Mouse (Mus musculus): Measurements from ENCODE around the gene Epx.
A peak's percentile ranks its signal among the peaks of the same experiment; 100 is the strongest.

Gene Epx

GRCm38 (mm10) chr11:87875436-87875835 lies at the start of gene Epx:
Gene Epx, minus strand, starts transcription at chr11:87875536.
- DNase-seq (ENCODE audit: low read depth), result no peak

GRCm38 (mm10) chr11:87920966-87921365 lies 45.6 kb upstream of the Epx start, which contains the start of gene Olfr464:
Gene Olfr464, minus strand, starts transcription at chr11:87920967.
- DNase-seq (ENCODE audit: low read depth), result peak; percentile 23

GRCm38 (mm10) chr11:87920301-87920700 lies 45.0 kb upstream of the Epx start:
- DNase-seq (ENCODE audit: low read depth), result no peak

GRCm38 (mm10) chr11:87916005-87916404 lies 40.7 kb upstream of the Epx start:
- no peak for DNase-seq (ENCODE audit: low read depth)

- DNase-seq (ENCODE audit: low read depth), result no peak
These were observed 29.0 kb upstream of the Epx start for GRCm38 (mm10) chr11:87904331-87904730.

GRCm38 (mm10) chr11:87897287-87897686 lies 22.0 kb upstream of the Epx start, which contains the start of gene Olfr463:
Gene Olfr463, minus strand, starts transcription at chr11:87897387.
- no peak for DNase-seq (ENCODE audit: low read depth)

- DNase-seq (ENCODE audit: low read depth), result no peak
These were observed 16.8 kb upstream of the Epx start, which contains the start of gene Olfr462 for GRCm38 (mm10) chr11:87892168-87892567. Gene Olfr462, minus strand, starts transcription at chr11:87892268.

- no peak for DNase-seq (ENCODE audit: low read depth)
These were observed 9.5 kb upstream of the Epx start for GRCm38 (mm10) chr11:87884856-87885255.

- DNase-seq (ENCODE audit: low read depth), result peak; percentile 48
These were observed 8.2 kb upstream of the Epx start for GRCm38 (mm10) chr11:87883493-87883892.

GRCm38 (mm10) chr11:87881714-87882113 lies 6.4 kb upstream of the Epx start:
- DNase-seq (ENCODE audit: low read depth), result no peak

GRCm38 (mm10) chr11:87879826-87880225 lies 4.5 kb upstream of the Epx start:
- no peak for DNase-seq (ENCODE audit: low read depth)

- DNase-seq (ENCODE audit: low read depth), result no peak
These were observed 3.6 kb downstream of the Epx start for GRCm38 (mm10) chr11:87871766-87872165.

- no peak for DNase-seq (ENCODE audit: low read depth)
These were observed 5.2 kb downstream of the Epx start for GRCm38 (mm10) chr11:87870096-87870495.

- peak; percentile 59 for DNase-seq (ENCODE audit: low read depth)
These were observed 8.4 kb downstream of the Epx start for GRCm38 (mm10) chr11:87866891-87867290.

- DNase-seq (ENCODE audit: low read depth), result no peak
These were observed 12.5 kb downstream of the Epx start for GRCm38 (mm10) chr11:87862805-87863204.

GRCm38 (mm10) chr11:87860426-87860825 lies 14.9 kb downstream of the Epx start:
- no peak for DNase-seq (ENCODE audit: low read depth)

GRCm38 (mm10) chr11:87859273-87859672 lies 16.1 kb downstream of the Epx start:
- DNase-seq (ENCODE audit: low read depth), result no peak

GRCm38 (mm10) chr11:87854550-87854949 lies 20.8 kb downstream of the Epx start:
- DNase-seq (ENCODE audit: low read depth), result no peak

- no peak for DNase-seq (ENCODE audit: low read depth)
These were observed 21.8 kb downstream of the Epx start for GRCm38 (mm10) chr11:87853597-87853954.

GRCm38 (mm10) chr11:87852690-87853596 lies 22.4 kb downstream of the Epx start, which contains the start of gene Mks1:
Gene Mks1, plus strand, starts transcription at chr11:87853215.
- DNase-seq (ENCODE audit: low read depth), result peak; percentile 95

GRCm38 (mm10) chr11:87847884-87848283 lies 27.5 kb downstream of the Epx start:
- DNase-seq (ENCODE audit: low read depth), result no peak

GRCm38 (mm10) chr11:87846968-87847600 lies 28.3 kb downstream of the Epx start:
- DNase-seq (ENCODE audit: low read depth), result no peak

- no peak for DNase-seq (ENCODE audit: low read depth)
These were observed 33.9 kb downstream of the Epx start for GRCm38 (mm10) chr11:87841436-87841835.
